Mouse (Mus musculus) embryonic stem cell, embryonic (primary cell): ENCODE data around the gene Casc4.

Experiments
- CTCF ChIA-PET, 4 experiments: fragments of 300-600 bp in 2 of 4; fragments of 350-600 bp in 2 of 4; sonication (Branson Sonifier 250); formaldehyde crosslinking; loops; one replicate each; lab custom pipeline; 2022; ENCODE audit warnings: inconsistent platforms in 2 of 4; lab: Charles Lee
- POLR2A ChIA-PET, 4 experiments: fragments of 300-600 bp in 2 of 4; fragments of 350-600 bp in 2 of 4; sonication (Branson Sonifier 250); formaldehyde crosslinking; loops; one replicate each; lab custom pipeline; 2022; ENCODE audit warnings: antibody characterized with exemption in 4 of 4, inconsistent platforms in 1 of 4; lab: Charles Lee

Gene Casc4

GRCm38 (mm10) chr2:121886406-121886805 is 19.6 kb downstream of the Casc4 start:
- CTCF ChIA-PET: no interaction called here
- POLR2A ChIA-PET: no interaction called here

- ChIA-PET CTCF (no interaction called here), POLR2A (interaction anchor here in 1 of 4 experiments (1.5 kb wide), 1 partner anchor 68 kb away, joined by 3 read pairs; no protein-coding TSS in a partner anchor)
Observed at GRCm38 (mm10) chr2:121888720-121889497, 22.1 kb downstream of the Casc4 start.

GRCm38 (mm10) chr2:121895261-121895660 is 28.5 kb downstream of the Casc4 start:
- ChIA-PET CTCF (interaction anchor here in 1 of 4 experiments (0.6 kb wide), 1 partner anchor 498 kb away, joined by 3 read pairs; no protein-coding TSS in a partner anchor), POLR2A (interaction anchor here (0.5 to 2.6 kb wide), 13 partner anchors 11 to 1991 kb away, joined by 3 to 14 read pairs (median 3); partner anchors contain the start of genes Casc4 (in 1 of the 4), Frmd5 (in 1 of the 4), Mageb3 (in 1 of the 4) and Trp53bp1 (in 1 of the 4))

DNA sequence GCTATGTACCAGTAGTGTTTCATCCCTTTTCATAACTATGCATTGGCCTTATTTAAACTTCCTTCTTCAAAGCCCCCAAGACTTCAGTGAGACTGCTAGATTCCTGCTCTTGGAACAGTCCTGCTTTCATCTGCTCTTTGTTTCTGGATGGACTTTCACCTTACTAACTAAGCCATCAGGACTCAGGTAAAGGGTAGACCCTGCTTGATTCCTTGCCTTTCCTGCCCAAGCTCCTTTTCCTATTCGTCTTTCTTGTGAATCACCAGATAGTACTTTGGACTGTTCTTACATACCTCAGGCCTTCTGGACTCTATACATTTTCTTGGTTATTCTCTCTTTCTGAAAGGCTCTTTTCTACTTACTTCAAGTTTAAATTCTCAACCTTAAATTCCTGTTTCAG is 30.1 kb downstream of the Casc4 start:
- CTCF ChIA-PET: no interaction called here
- POLR2A ChIA-PET: no interaction called here

DNA sequence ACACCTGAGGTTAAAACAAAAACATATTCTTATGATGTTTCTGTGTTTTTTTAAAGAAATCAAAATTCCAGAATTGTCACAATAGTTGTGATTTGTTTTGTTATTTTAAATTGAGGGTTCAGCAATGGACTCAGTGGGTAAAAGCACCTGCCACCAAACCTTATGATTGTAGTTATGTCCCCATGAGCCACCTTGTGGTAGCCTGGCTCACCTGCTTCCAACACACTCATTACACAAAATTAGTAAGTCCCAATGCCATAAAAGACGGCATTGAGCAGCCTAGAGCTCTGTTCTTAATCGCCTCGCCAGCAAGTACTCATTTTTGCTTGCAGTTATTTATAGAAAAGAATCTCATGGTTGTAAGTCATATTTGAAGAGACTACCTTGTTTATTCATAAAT is 43.2 kb downstream of the Casc4 start:
- CTCF ChIA-PET: no interaction called here
- POLR2A ChIA-PET: interaction anchor here in 1 of 4 experiments (1.6 to 1.9 kb wide), 2 partner anchors 10 kb away, joined by 3 to 10 read pairs; no protein-coding TSS in a partner anchor

DNA sequence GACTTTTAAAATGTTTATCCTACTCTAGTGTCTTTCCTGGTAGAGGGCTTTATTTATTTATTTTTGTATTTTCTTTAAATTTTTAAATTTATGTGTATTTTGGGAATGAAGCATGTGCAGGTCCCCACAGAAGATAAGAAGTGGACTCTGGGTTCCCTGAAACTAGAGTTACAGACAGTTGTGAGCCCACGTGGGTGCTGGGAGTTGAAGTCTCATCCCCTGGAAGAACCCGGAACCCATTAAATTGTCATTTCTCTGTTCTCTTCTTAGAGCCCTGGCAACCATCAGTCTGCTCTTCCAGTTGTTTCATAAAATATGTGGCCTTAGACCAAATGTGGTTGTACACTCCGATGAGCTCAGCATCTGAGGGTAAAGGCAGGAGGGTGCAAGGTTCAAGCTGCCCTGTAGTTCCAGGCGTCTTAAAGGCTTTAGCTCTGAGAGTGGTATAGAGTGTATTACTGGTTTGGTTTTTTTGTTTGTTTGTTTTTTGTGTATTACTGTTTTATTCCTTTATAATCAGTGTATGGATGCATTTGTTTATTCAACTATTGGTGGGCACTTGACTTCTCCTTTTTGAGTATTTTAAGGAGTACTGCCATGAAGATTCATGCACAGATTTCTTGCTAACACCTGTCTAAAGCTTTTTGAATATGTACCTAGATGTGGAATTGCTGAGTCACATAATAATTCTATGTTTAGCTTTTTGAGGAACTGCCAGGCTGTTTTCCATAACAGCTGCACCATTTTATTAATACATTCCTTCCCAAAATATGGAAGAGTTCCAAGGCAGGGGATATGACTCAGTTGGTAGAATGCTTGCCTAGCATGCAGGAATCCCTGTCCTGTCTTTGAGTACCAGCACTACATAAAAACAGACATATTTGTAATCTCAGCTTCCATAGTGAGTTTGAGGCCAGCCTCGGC is 49.5 kb downstream of the Casc4 start:
- CTCF ChIA-PET: interaction anchor here in 1 of 4 experiments (0.5 kb wide), 1 partner anchor 23 kb away, joined by 3 read pairs; no protein-coding TSS in a partner anchor

GRCm38 (mm10) chr2:121937624-121938023 is 70.9 kb downstream of the Casc4 start:
- ChIA-PET POLR2A (interaction anchor here in 3 of 4 experiments (0.6 to 2.5 kb wide), 8 partner anchors 9 to 71 kb away, joined by 3 to 11 read pairs (median 3); partner anchors contain the start of genes Casc4 (in 2 of the 3), Ctdspl2 (in 1 of the 3) and Mageb3 (in 1 of the 3)), CTCF (interaction anchor here in 2 of 4 experiments (0.6 kb wide), 2 partner anchors 298 to 728 kb away, joined by 4 to 6 read pairs; no protein-coding TSS in a partner anchor)

More for the DNA sequence above, 49.5 kb downstream of the Casc4 start:
- POLR2A ChIA-PET: interaction anchor here in 1 of 4 experiments (1.5 kb wide), 2 partner anchors 8 to 16 kb away, joined by 3 to 5 read pairs; no protein-coding TSS in a partner anchor

DNA sequence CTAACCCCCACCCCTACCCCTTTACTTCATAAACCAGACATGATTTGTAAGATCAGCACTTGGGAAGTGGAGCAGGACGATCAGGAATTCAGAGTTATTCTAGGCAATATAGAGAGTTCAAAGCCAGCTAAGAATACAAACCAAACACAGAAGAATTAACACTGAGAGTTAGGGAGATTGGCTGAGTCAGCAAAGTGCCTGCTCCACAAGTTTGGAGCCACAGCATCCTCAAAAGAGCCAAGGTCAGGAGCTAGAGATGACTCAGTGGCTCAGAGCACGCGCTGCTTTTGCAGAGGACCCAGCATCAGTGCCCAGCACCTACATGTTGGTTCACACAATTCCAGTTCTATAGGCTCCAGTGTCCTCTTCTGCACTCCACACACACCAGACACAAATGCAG is 76.6 kb downstream of the Casc4 start:
- CTCF ChIA-PET: no interaction called here

DNA sequence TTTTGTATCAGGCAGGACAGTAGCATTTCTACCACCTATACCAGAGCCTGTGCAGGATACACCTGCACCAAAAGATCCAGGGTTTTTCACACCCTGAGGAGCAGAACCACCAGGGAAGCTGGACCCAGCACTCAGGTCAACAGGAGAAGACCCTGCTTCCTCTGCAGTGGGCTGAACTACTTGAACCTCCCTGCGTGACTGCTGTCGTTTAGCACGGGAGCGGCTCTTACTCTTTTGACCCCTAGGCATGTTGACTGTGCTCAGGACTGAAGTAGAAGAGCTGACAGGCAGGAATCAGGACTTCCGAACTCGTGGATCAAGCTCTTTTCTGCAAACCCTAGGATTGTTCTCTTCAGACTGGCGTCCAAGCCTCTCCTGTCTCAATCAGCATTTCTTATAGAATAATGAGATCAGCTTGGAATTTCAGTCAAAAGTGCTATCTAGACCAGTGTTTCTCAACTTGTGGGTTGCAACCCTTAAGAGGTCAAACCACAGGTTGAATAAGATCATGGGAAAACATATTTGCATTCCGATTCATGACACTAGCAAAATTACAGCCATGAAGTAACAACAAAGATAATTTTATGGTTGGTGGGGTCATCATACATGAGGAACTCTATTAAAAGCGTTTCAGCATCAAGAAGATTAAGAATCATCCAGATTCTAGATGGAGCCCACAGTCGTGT is 88.3 kb downstream of the Casc4 start:
- ChIA-PET CTCF (no interaction called here), POLR2A (interaction anchor here in 2 of 4 experiments (0.7 to 4.9 kb wide), 19 partner anchors 12 to 513 kb away, joined by 3 to 73 read pairs (median 8); partner anchors contain the start of genes Casc4 (in 2 of the 2), Eif3j1 (in 2 of the 2), Frmd5 (in 1 of the 2) and Shf (in 1 of the 2))

More for the DNA sequence above, 76.6 kb downstream of the Casc4 start:
- POLR2A ChIA-PET: interaction anchor here in 3 of 4 experiments (0.9 to 2.7 kb wide), 5 partner anchors 10 to 16 kb away, joined by 3 to 15 read pairs (median 5); partner anchors contain the start of genes Ctdspl2 (in 1 of the 3) and Mageb3 (in 1 of the 3)

DNA sequence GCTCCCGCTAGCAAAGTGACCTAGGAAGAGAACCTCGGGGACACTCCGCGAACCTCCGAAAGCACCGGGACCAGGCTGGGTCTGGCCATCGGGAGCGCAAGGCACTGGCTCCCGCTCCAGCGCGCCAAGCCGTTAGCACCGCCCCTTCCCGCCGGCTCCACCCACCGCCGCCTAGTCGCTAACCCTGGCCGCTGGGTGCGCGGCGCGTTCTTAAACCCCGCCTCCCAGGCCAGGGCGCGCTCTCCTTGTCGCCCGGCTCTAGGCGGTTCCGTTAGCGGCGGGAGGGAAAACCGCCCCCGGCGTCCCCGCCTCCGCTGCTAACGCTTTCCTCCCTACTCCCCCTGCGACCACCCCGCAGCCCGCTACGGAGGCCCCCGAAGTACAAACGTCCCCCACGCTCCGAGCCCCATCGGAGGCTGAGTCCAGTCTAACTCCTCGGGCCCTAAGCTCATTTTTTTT is 89.0 kb downstream of the Casc4 start, which contains the start of the genes Ctdspl2 and Mageb3:
Gene Ctdspl2, plus strand, starts transcription at position 237 of the 459 bp plus-strand sequence.
Gene Mageb3, minus strand, starts transcription at position 328 of the 459 bp plus-strand sequence.
- ChIA-PET CTCF (no interaction called here), POLR2A (interaction anchor here (0.7 to 4.9 kb wide), 74 partner anchors 8 to 816 kb away, joined by 3 to 73 read pairs (median 5); partner anchors contain the start of genes Casc4 (in 2 of the 4), Eif3j1 (in 2 of the 4), Frmd5 (in 2 of the 4) and Sord (in 2 of the 4))

DNA sequence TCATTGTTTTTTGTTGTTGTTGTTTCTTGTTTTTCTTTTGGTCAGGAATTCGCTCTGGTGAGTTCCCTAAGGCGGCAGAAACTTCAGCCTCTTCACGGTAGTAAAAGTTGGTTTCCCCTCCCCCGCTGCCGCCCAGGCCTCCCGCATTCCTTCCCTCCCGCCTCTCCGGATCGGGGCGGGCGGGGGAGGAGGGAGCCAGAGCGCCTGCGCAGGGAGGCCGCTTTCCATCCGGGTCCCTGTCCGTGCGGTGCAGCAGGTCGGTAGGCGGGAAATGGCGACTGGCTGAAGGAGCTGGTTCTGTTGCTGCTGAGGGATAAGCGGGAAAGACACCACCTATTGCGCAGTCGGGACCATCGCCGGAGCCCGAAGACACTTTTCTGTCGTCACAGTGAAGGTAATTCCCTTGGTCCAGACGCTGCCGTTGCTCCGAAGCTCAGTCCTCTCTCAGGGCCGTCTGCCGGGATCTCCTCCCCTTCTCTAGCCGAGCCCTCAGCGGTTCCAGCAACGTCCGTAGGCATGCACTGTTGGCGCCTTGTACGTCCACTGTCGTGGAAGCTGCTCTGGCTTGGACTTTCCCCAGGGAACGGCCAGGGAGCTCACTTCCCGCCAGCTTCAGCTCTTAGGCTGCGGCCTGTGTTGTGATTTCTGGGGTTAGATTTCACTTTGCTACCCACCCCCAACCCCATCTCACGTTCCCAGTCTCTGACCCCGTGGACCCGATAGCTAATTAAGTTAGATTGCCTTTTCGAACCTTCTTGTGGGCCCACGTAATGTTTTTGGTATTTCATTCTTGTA is 89.7 kb downstream of the Casc4 start:
- ChIA-PET POLR2A (interaction anchor here (0.6 to 4.9 kb wide), 104 partner anchors 8 to 816 kb away, joined by 3 to 73 read pairs (median 4); partner anchors contain the start of genes Casc4 (in 2 of the 4), Eif3j1 (in 2 of the 4), Frmd5 (in 2 of the 4) and Shf (in 2 of the 4)), CTCF (interaction anchor here in 2 of 4 experiments (0.6 to 1.1 kb wide), 2 partner anchors 9 to 80 kb away, joined by 3 read pairs; no protein-coding TSS in a partner anchor)

- CTCF ChIA-PET: interaction anchor here in 2 of 4 experiments (0.6 to 1.1 kb wide), 2 partner anchors 9 to 81 kb away, joined by 3 read pairs; no protein-coding TSS in a partner anchor
- POLR2A ChIA-PET: interaction anchor here (0.6 to 4.9 kb wide), 71 partner anchors 8 to 817 kb away, joined by 3 to 73 read pairs (median 5); partner anchors contain the start of genes Casc4 (in 3 of the 4), Eif3j1 (in 2 of the 4), Frmd5 (in 2 of the 4) and Shf (in 2 of the 4)
Observed at GRCm38 (mm10) chr2:121957216-121957792, 90.5 kb downstream of the Casc4 start.
